Mouse (Mus musculus): ENCODE measurements at regions not wholly inside any gene's neighbourhood (a gene's known extent, or its start where the extent isn't known, plus 50 kb on each side); places are given as distances from the start of the nearest gene placed in this dataset.

DNA sequence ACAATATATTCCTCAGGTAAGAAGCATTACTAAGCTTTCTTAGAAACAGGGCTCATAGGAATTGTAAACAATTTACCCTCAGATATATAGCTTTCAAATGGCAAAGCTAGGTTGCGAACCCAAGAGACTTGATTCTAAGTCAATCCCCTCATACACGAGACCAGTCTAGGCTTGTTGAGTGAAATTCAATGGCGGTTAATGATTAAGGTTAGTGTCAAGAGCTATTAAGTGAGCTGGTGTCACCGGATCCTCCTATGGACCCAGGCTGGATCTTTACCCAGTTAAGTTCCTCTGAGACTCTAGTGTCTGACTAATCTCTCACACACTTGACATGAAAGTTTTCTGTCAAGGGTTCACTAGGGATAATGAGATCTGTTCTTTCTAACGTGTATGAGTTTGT is 57.6 kb upstream of the Mad2l1 start:
- intact Hi-C loops (cut with DNase I): no loop called here
- DNase-seq: no peak

DNA sequence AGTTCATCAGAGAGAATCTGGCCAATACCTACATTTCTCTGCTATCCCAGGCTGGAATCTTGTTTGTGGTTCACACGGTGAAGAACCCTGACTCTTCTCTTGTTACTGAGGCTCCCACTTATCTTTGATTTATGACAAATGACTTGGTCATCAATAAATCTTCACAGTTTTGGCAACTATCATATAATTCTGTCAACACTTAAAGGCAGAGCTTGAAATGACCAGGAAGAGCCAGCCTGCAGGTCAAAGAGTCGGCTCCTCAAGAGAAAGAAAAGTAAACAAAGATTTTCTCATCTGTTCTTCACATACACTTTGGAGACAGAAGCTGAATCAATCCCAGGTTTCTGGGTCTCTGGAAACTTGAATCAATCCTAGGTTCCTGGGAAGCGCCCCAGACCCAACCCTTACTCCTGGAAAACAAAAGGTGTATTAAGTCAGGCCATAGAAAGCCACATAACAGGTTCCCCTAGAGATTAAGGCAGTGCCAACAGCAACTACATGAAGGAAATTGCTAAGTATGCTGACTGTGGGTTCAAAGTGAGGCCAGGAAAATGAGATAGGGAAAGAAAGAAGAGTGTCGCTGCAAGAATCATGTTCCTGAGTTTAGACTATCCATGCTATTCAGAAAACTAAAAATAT is 56.7 kb upstream of the Mad2l1 start:
- no peak for DNase-seq
- intact Hi-C loops (cut with DNase I): no loop called here

DNA sequence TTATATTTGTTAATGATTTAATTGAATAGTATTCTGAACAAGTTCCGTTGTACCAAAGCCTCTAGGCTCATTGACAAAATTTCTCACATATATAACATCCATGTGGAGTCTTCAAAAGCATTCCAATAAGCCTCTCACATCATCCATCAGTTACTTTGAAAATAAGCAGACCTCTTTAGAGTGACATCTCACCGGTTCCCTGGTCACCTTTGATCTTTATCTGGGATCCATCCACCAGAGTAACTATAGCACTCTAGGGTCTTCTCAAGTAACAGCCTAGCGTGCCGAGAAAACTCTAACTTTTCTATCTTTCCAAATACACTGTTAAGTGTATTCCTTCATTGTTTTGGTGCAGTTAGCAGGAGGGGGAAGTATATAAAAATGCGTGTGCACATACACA is 55.6 kb upstream of the Mad2l1 start:
- intact Hi-C loops (cut with DNase I): no loop called here
- no peak for DNase-seq

DNA sequence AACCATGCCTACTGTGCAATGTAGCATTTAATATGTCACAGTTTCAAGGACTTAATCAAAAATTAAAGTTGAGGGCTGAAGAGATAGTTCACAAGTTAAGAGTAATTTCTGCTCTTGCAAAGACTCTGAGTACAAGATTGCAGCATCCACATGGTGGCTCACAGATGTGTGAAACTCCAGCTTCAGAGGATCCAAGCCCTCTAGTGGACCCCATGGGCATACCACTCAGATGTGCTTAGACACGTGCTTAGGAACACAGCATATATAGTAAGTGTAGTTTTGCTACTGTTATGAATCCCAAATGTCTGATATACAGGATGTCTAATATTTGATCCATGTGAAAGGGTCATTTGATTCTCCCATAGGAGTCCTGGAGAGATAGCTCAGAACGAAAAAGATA is 55.0 kb upstream of the Mad2l1 start:
- intact Hi-C loops (cut with DNase I): no loop called here
- no peak for DNase-seq

DNA sequence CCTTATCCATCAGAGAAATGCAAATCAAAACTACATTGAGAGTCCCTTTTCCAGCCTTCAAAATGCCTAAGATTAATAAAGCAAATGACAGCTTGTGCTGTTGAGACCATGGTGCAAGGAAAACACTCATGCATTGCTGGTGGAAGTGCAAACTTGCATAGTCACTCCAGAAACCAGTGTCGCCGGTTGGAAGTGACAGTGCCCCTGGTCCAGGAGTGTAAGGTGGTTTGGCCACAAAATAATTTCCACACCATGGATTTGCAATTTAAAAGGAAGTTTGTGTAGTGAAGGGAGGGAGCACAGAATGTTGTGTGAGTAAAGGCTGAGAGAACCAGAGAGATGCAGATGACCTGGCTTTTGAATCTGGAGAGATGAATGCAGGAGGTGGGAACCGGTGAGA is 52.4 kb upstream of the Mad2l1 start:
- no peak for DNase-seq
- intact Hi-C loops (cut with DNase I): no loop called here
